Mouse (Mus musculus) heart, embryonic 10.5 days (tissue): ENCODE measurements around the gene Ptp4a2. TPM values are rescaled to one million over a fixed set of nuclear protein-coding genes. Genes with fewer than 3 reads are reported as not detected.
A peak's percentile ranks its signal among the peaks of the same experiment; 100 is the strongest.
"Not testable (repeated sequence)": the region's sequence is repeated elsewhere in the genome, so short reads cannot be mapped to it uniquely, and the experiment has no call there.

Source experiments
- DNase-seq: peaks from one replicate; pipeline ENCODE4 v3.0.0-alpha.2; 2017; ENCODE audit warnings: low spot score
- H3K27ac ChIP-seq: fragments of 300-500 bp; sonication (generic); 2 replicates; pipeline ENCODE4 v1.5.1; 2016; ENCODE audit warnings: mild to moderate bottlenecking
- H3K27me3 ChIP-seq: fragments of 300-500 bp; sonication (generic); 2 replicates; pipeline ENCODE4 v1.6.1; 2016; ENCODE audit warnings: mild to moderate bottlenecking; ENCODE audit not compliant: poor library complexity, insufficient read depth, severe bottlenecking
- H3K36me3 ChIP-seq: fragments of 300-500 bp; sonication (generic); 2 replicates; pipeline ENCODE4 v1.6.1; 2016; ENCODE audit warnings: mild to moderate bottlenecking, moderate library complexity
- H3K4me1 ChIP-seq: fragments of 300-500 bp; sonication (generic); 2 replicates; pipeline ENCODE4 v1.6.1; 2016; ENCODE audit warnings: mild to moderate bottlenecking
- H3K4me3 ChIP-seq: fragments of 300-500 bp; sonication (generic); 2 replicates; pipeline ENCODE4 v1.5.1; 2016; ENCODE audit warnings: mild to moderate bottlenecking, moderate library complexity
- H3K9me3 ChIP-seq: fragments of 300-500 bp; sonication (generic); 2 replicates; pipeline ENCODE4 v1.6.1; 2016; ENCODE audit warnings: mild to moderate bottlenecking, moderate library complexity
- WGBS: fragments of 180-500 bp; shearing (Covaris S2); methylation state at CpG from one replicate; pipeline ENCODE4 v1.1.7; 2016; 5-methylcytosine and 5-hydroxymethylcytosine counted together
- polyA plus RNA-seq: library from polyadenylated mRNA; unstranded; fragments of >200 nt; fragmentation: Nextera tagmentation; extraction: Ambion mirVana; gene quantifications from 2 replicates; pipeline ENCODE4 v1.2.1, GENCODE M21; 2016

The Ptp4a2 gene
- polyA plus RNA-seq: 348 and 351 TPM in 2 replicates

- peak within 1 kb of the TSS; percentile 60 for H3K4me3 ChIP-seq
- peaks cover 19% of the 10 kb centered on the region for H3K4me1 ChIP-seq
- no peaks in the 10 kb centered on the region for H3K9me3 ChIP-seq
- peaks cover 4% of the 10 kb centered on the region; the same call in 1 of the 2 replicates for H3K36me3 ChIP-seq
- peak; percentile 94 for DNase-seq
- H3K27ac ChIP-seq: peak within 1 kb of the TSS; percentile 89
- WGBS: 8% methylated on average over 35 of the region's 35 CpGs
- H3K27me3 ChIP-seq: no peaks in the 10 kb centered on the region
Measured at GRCm38 (mm10) chr4:129810798-129811604, at the start of gene Ptp4a2. Gene Ptp4a2 (plus strand): TSS chr4:129811219.

- Histone ChIP-seq H3K4me1 (no peaks in the 10 kb centered on the region), H3K27ac (no peak overlapping the region), H3K36me3 (no peaks in the 10 kb centered on the region), H3K4me3 (no peak overlapping the region), H3K27me3 (no peaks in the 10 kb centered on the region), H3K9me3 (no peaks in the 10 kb centered on the region)
- DNase-seq: no peak
- 90% methylated on average over 12 of the region's 12 CpGs for WGBS
Measured at GRCm38 (mm10) chr4:129761606-129762005, 49.4 kb upstream of the Ptp4a2 start.

- DNase-seq, H3K36me3 ChIP-seq, H3K27me3 ChIP-seq, H3K4me1 ChIP-seq, H3K27ac ChIP-seq, H3K9me3 ChIP-seq, H3K4me3 ChIP-seq: not testable (repeated sequence)
- WGBS: 80% methylated on average over 1 of the region's 1 CpGs
Measured at GRCm38 (mm10) chr4:129762496-129762895, 48.5 kb upstream of the Ptp4a2 start.

GRCm38 (mm10) chr4:129765351-129765750, 45.7 kb upstream of the Ptp4a2 start:
- Histone ChIP-seq H3K27ac (no peak overlapping the region), H3K27me3 (no peaks in the 10 kb centered on the region; the same call in 1 of the 2 replicates), H3K4me3 (no peak overlapping the region), H3K9me3 (no peaks in the 10 kb centered on the region), H3K4me1 (no peaks in the 10 kb centered on the region), H3K36me3 (no peaks in the 10 kb centered on the region)
- WGBS: 84% methylated on average over 3 of the region's 3 CpGs
- DNase-seq: no peak

GRCm38 (mm10) chr4:129767782-129768181, 43.2 kb upstream of the Ptp4a2 start:
- no peak overlapping the region for H3K27ac ChIP-seq
- DNase-seq: no peak
- WGBS: 81% methylated on average over 8 of the region's 8 CpGs
- no peaks in the 10 kb centered on the region for H3K9me3 ChIP-seq
- no peak overlapping the region for H3K4me3 ChIP-seq
- H3K27me3 ChIP-seq: peaks cover 18% of the 10 kb centered on the region
- no peaks in the 10 kb centered on the region for H3K36me3 ChIP-seq
- peaks cover 19% of the 10 kb centered on the region for H3K4me1 ChIP-seq

GRCm38 (mm10) chr4:129768742-129769141, 42.3 kb upstream of the Ptp4a2 start:
- WGBS: 66% methylated on average over 3 of the region's 3 CpGs
- Histone ChIP-seq H3K27me3 (peaks cover 18% of the 10 kb centered on the region), H3K4me1 (peaks cover 19% of the 10 kb centered on the region)
- H3K9me3 ChIP-seq, H3K4me3 ChIP-seq, H3K36me3 ChIP-seq, DNase-seq, H3K27ac ChIP-seq: not testable (repeated sequence)

- no peaks in the 10 kb centered on the region for H3K9me3 ChIP-seq
- H3K4me3 ChIP-seq: no peak overlapping the region
- no peaks in the 10 kb centered on the region for H3K36me3 ChIP-seq
- 53% methylated on average over 6 of the region's 6 CpGs for WGBS
- peaks cover 23% of the 10 kb centered on the region for H3K4me1 ChIP-seq
- peaks cover 18% of the 10 kb centered on the region for H3K27me3 ChIP-seq
- H3K27ac ChIP-seq: no peak overlapping the region
- no peak for DNase-seq
Measured at GRCm38 (mm10) chr4:129770600-129770999, 40.4 kb upstream of the Ptp4a2 start.

GRCm38 (mm10) chr4:129771314-129771671, 39.7 kb upstream of the Ptp4a2 start:
- no peak for DNase-seq
- 23% methylated on average over 7 of the region's 7 CpGs for WGBS
- no peaks in the 10 kb centered on the region for H3K36me3 ChIP-seq
- no peaks in the 10 kb centered on the region for H3K9me3 ChIP-seq
- H3K27ac ChIP-seq: peak overlapping the region; percentile 59
- H3K27me3 ChIP-seq: peaks cover 18% of the 10 kb centered on the region
- peak overlapping the region; percentile 48 for H3K4me3 ChIP-seq
- peaks cover 27% of the 10 kb centered on the region for H3K4me1 ChIP-seq

GRCm38 (mm10) chr4:129771672-129772521, 39.1 kb upstream of the Ptp4a2 start:
- peak overlapping the region; percentile 59 for H3K27ac ChIP-seq
- peak overlapping the region; percentile 48 for H3K4me3 ChIP-seq
- no peaks in the 10 kb centered on the region for H3K9me3 ChIP-seq
- H3K4me1 ChIP-seq: peaks cover 27% of the 10 kb centered on the region
- 3% methylated on average over 21 of the region's 21 CpGs for WGBS
- no peak for DNase-seq
- H3K27me3 ChIP-seq: peaks cover 18% of the 10 kb centered on the region
- H3K36me3 ChIP-seq: no peaks in the 10 kb centered on the region

- DNase-seq: no peak
- peaks cover 19% of the 10 kb centered on the region for H3K4me1 ChIP-seq
- 23% methylated on average over 4 of the region's 4 CpGs for WGBS
- H3K9me3 ChIP-seq: no peaks in the 10 kb centered on the region
- H3K27me3 ChIP-seq: no peaks in the 10 kb centered on the region
- no peak overlapping the region for H3K4me3 ChIP-seq
- H3K27ac ChIP-seq: peak overlapping the region; percentile 78
- H3K36me3 ChIP-seq: no peaks in the 10 kb centered on the region
Measured at GRCm38 (mm10) chr4:129781881-129782675, 28.9 kb upstream of the Ptp4a2 start.

- Histone ChIP-seq H3K9me3 (no peaks in the 10 kb centered on the region), H3K4me1 (peaks cover 19% of the 10 kb centered on the region), H3K4me3 (no peak overlapping the region), H3K36me3 (no peaks in the 10 kb centered on the region), H3K27me3 (no peaks in the 10 kb centered on the region), H3K27ac (peak overlapping the region; percentile 78)
- 44% methylated on average over 3 of the region's 3 CpGs for WGBS
- peak; percentile 68 for DNase-seq
Measured at GRCm38 (mm10) chr4:129782857-129783331, 28.1 kb upstream of the Ptp4a2 start.

- no peak for DNase-seq
- Histone ChIP-seq H3K9me3 (no peaks in the 10 kb centered on the region), H3K36me3 (no peaks in the 10 kb centered on the region), H3K4me3 (no peak overlapping the region), H3K27ac (0 out of 2 replicates have a peak overlapping the region, but pooled peaks have one; percentile 78), H3K4me1 (peaks cover 19% of the 10 kb centered on the region), H3K27me3 (no peaks in the 10 kb centered on the region)
- 85% methylated on average over 5 of the region's 5 CpGs for WGBS
Measured at GRCm38 (mm10) chr4:129783506-129783905, 27.5 kb upstream of the Ptp4a2 start.
